Mouse (Mus musculus): ENCODE results near the gene Ak7. TPM values are rescaled to one million over a fixed set of nuclear protein-coding genes. Genes with fewer than 3 reads are reported as not detected.

Gene Ak7
- polyA plus RNA-seq, 1 experiment from 2014 or later: 2.1 TPM

DNA sequence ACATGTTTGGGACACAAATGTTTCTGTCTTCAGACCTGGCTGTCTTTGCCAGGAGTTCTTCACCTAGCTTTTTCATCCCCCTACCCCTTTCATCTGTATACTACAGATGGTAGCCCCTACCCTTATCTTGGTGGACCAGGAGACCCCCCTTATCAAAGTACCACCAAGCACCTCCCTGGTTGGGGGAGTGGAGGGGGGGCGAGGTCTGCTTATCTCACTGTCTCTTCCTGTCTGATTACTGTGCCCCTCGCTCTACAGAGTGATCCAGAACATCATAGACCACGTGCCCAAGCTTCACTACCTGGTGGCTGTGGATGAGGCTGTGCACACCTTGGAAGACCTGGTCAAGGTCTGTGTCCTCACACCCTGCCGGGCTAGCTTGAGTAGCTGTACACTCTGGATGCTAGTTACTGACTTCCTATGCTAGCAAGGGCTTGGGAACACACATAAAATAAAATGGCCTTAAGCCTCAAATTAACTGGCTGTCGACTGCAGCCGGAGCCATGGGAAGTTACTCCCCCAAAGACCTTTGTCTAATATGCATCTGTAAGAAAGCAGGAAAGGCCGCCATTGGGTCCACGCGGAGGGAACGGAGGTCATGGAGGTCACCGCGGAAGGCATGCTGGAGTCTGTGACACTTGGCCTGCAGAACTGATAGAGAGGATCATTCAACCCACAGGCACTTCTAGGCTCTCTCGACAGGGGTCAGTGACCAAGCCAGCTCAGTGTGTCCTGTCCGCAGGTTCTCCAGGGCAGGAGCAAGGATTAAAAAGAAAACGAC lies 32.7 kb downstream of the Ak7 start:
- no peak for ATAC-seq
- H3K4me2 ChIP-seq (ENCODE audit: low read length): no peak overlapping the region

DNA sequence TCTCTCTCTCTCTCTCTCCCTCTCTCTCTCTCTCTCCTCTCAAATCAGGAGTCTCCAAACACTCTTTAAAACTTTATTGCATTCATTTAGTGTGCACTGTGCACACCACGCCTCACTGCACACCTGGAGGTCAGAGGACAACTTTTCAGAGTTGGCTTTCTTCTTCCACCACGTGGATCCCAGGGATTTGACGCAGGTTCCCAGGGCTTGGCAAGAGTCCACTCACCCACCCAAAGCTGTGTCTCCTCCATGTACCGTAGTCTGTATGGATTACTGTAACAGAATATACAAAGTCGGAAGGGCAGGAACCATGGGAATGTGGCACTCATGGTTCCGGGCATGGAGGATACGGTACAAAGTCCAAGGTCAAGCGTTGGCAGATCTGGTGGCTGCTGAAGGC lies 33.9 kb downstream of the Ak7 start:
- no peak overlapping the region for H3K9ac ChIP-seq (ENCODE audit: low read depth, low read length)
- WGBS: 88% methylated on average over 8 of the region's 8 CpGs
- H3K9me3 ChIP-seq (replicated peaks; ENCODE audit: control insufficient read depth, low read length, poor library complexity, severe bottlenecking): no peaks in the 10 kb centered on the region
- H3K36me3 ChIP-seq (ENCODE audit: control insufficient read depth, insufficient read depth, low read length): no peaks in the 10 kb centered on the region
- no peak overlapping the region for H3K4me2 ChIP-seq (ENCODE audit: low read length)
- H3K4me1 ChIP-seq (ENCODE audit: control insufficient read depth, insufficient read depth, low read length): no peaks in the 10 kb centered on the region
- H3K4me3 ChIP-seq (ENCODE audit: low read depth, low read length): no peak overlapping the region
- no peak overlapping the region for H3K27ac ChIP-seq (ENCODE audit: low read length)
- H3K27me3 ChIP-seq (ENCODE audit: control insufficient read depth, insufficient read depth, low read depth, low read length): no peaks in the 10 kb centered on the region
- ATAC-seq: no peak

More for the DNA sequence above, 32.7 kb downstream of the Ak7 start:
- H3K4me3 ChIP-seq (ENCODE audit: low read depth, low read length): no peak overlapping the region
- H3K4me1 ChIP-seq (ENCODE audit: control insufficient read depth, insufficient read depth, low read length): no peaks in the 10 kb centered on the region
- no peaks in the 10 kb centered on the region for H3K9me3 ChIP-seq (replicated peaks; ENCODE audit: control insufficient read depth, low read length, poor library complexity, severe bottlenecking)
- H3K9ac ChIP-seq (ENCODE audit: low read depth, low read length): no peak overlapping the region
- no peaks in the 10 kb centered on the region for H3K27me3 ChIP-seq (ENCODE audit: control insufficient read depth, insufficient read depth, low read depth, low read length)
- H3K36me3 ChIP-seq (ENCODE audit: control insufficient read depth, insufficient read depth, low read length): no peaks in the 10 kb centered on the region
- no peak overlapping the region for H3K27ac ChIP-seq (ENCODE audit: low read length)
- whole genome bisulfite sequencing: 78% methylated on average over 15 of the region's 15 CpGs

DNA sequence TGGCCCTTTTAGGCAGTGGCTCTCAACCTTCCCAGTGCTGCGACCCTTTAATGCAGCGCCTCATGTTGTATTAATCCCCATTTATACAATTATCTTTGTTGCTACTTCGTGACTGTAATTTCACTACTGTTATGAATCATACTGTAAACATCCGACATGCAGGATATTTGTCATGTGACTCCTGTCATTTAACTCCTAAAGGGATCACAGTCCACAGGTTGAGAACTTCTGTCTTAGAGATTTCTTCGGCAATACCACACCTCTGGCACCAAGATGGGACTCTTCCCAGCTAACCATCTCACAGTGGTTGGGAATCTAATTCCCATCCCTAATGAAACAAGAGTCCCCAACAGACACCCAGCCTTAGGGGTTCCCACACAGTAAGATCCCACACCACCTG lies 42.3 kb downstream of the Ak7 start:
- no peaks in the 10 kb centered on the region for H3K27me3 ChIP-seq (ENCODE audit: control insufficient read depth, insufficient read depth, low read depth, low read length)
- H3K4me1 ChIP-seq (ENCODE audit: control insufficient read depth, insufficient read depth, low read length): no peaks in the 10 kb centered on the region
- no peak overlapping the region for H3K4me2 ChIP-seq (ENCODE audit: low read length)
- no peaks in the 10 kb centered on the region for H3K9me3 ChIP-seq (replicated peaks; ENCODE audit: control insufficient read depth, low read length, poor library complexity, severe bottlenecking)
- no peak for ATAC-seq
- H3K27ac ChIP-seq (ENCODE audit: low read length): no peak overlapping the region
- H3K4me3 ChIP-seq (ENCODE audit: low read depth, low read length): no peak overlapping the region
- whole genome bisulfite sequencing: 91% methylated on average over 5 of the region's 5 CpGs
- no peaks in the 10 kb centered on the region for H3K36me3 ChIP-seq (ENCODE audit: control insufficient read depth, insufficient read depth, low read length)
- no peak overlapping the region for H3K9ac ChIP-seq (ENCODE audit: low read depth, low read length)

DNA sequence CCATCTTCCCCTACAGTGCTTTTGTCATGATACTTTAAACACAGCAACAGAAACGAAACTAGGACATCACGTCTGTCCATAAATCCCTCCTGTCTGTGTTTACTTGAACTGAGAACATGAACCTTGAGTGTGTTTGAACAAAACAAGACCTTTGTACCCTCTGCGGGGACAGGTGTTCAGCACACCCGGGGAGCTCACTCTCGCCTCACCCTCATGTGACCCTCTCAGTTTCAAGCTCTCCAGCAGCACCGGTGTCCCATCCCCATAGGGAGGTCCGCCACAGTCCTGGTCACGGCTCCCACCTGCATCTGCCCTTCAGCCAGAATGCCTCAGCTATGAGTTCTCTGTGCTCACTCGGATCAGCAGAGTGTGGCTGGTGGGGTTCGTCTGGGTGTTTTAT lies 48.0 kb downstream of the Ak7 start:
- Histone ChIP-seq H3K27me3 (ENCODE audit: control insufficient read depth, insufficient read depth, low read depth, low read length) (no peaks in the 10 kb centered on the region), H3K36me3 (ENCODE audit: control insufficient read depth, insufficient read depth, low read length) (no peaks in the 10 kb centered on the region), H3K9me3 (replicated peaks; ENCODE audit: control insufficient read depth, low read length, poor library complexity, severe bottlenecking) (no peaks in the 10 kb centered on the region), H3K27ac (ENCODE audit: low read length) (no peak overlapping the region), H3K9ac (ENCODE audit: low read depth, low read length) (no peak overlapping the region), H3K4me3 (ENCODE audit: low read depth, low read length) (no peak overlapping the region), H3K4me2 (ENCODE audit: low read length) (no peak overlapping the region), H3K4me1 (ENCODE audit: control insufficient read depth, insufficient read depth, low read length) (no peaks in the 10 kb centered on the region)
- ATAC-seq: no peak
- 93% methylated on average over 10 of the region's 10 CpGs for WGBS

DNA sequence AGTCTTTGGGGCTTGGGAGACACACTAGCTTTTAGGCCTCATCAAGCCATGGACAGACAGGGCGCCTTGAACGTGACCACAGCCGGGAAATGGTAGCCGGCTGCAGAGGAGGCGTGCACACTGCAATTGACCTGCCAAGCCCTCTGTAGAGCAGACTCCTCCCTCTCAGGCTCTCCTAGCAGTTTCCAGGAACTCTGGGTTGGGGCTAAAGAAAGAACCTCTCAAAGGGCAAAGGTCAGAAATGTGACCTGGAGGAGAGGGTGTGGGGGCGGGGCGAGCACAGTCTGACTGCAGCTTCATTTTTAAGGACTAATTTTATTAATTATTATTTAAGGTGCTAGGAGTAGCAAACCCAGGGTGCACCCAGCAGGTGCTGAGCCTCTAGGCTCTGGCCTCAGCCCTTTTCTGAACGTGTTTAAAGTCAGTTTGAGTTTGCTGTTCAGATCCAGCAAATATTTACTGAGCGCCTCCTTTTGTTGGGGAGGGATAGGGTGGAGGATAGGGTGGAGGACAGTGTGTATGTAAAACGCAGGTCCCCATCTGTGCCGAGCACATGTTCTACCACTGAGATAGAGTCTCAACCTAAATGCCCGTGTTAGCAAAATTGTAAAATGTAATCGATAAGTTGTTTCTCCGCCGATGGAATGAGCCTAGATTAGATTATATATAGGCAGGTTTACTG lies 52.2 kb downstream of the Ak7 start:
- Histone ChIP-seq H3K4me3 (ENCODE audit: low read depth, low read length) (no peak overlapping the region), H3K9ac (ENCODE audit: low read depth, low read length) (no peak overlapping the region), H3K4me2 (ENCODE audit: low read length) (no peak overlapping the region), H3K9me3 (replicated peaks; ENCODE audit: control insufficient read depth, low read length, poor library complexity, severe bottlenecking) (no peaks in the 10 kb centered on the region), H3K36me3 (ENCODE audit: control insufficient read depth, insufficient read depth, low read length) (no peaks in the 10 kb centered on the region), H3K4me1 (ENCODE audit: control insufficient read depth, insufficient read depth, low read length) (no peaks in the 10 kb centered on the region), H3K27me3 (ENCODE audit: control insufficient read depth, insufficient read depth, low read depth, low read length) (no peaks in the 10 kb centered on the region), H3K27ac (ENCODE audit: low read length) (no peak overlapping the region)
- no peak for ATAC-seq
- 45% methylated on average over 15 of the region's 15 CpGs for WGBS

DNA sequence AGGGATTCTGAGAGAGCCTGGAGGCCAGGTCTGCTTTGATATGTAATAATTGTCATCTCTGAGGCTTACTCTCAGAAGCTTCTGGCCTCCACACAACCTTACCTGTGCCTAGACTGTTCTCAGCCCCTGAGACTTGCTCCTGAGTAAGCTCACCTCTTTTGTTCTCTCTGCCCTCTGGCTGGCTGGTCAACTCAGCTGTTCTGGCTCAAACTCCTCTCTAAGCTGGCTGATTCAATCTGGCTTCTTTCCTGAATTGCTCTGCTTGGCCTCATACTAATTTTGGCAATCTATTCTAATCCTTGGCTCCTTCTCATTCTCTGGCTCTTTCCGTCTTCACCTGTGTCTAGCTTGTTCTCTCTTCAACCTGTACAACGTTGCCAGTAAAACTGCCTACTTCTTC lies 53.1 kb downstream of the Ak7 start:
- Histone ChIP-seq H3K36me3 (ENCODE audit: control insufficient read depth, insufficient read depth, low read length) (no peaks in the 10 kb centered on the region), H3K9ac (ENCODE audit: low read depth, low read length) (no peak overlapping the region), H3K27ac (ENCODE audit: low read length) (no peak overlapping the region), H3K9me3 (replicated peaks; ENCODE audit: control insufficient read depth, low read length, poor library complexity, severe bottlenecking) (no peaks in the 10 kb centered on the region), H3K4me2 (ENCODE audit: low read length) (no peak overlapping the region), H3K27me3 (ENCODE audit: control insufficient read depth, insufficient read depth, low read depth, low read length) (no peaks in the 10 kb centered on the region), H3K4me1 (ENCODE audit: control insufficient read depth, insufficient read depth, low read length) (no peaks in the 10 kb centered on the region), H3K4me3 (ENCODE audit: low read depth, low read length) (no peak overlapping the region)
- WGBS: 93% methylated on average over 2 of the region's 2 CpGs
- no peak for ATAC-seq

DNA sequence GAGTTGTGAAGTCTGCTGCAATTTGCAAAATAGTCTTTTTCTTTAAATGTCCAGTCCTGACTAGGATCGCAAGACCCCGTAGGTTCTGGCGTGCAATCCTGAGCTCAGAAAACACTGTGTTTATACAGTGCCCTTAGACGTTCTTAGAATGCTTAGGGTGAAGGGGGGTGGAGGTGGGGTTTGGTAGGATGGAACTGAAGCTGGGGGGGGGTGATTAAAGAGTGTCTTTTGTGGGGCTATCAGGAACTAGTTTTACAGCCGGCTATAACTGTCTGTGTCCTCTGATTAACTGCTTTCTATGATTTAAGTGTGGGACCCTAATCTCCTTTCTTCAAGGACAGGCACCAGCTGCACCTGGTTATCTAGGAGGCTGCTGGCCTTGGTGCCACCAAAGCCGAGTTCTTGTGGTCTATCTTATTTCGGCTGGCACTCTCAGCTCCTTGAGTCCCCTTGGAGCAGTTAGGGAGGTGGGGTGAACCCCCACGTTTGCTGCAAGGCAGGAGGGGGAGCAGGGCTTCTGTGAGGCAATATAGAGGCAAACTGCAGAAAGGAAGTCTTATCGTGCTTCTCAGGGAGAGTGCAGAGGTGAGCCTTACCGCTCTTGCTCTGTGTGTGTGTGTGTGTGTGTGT lies 54.2 kb downstream of the Ak7 start:
- Histone ChIP-seq H3K9me3 (replicated peaks; ENCODE audit: control insufficient read depth, low read length, poor library complexity, severe bottlenecking) (no peaks in the 10 kb centered on the region), H3K4me2 (ENCODE audit: low read length) (no peak overlapping the region), H3K4me1 (ENCODE audit: control insufficient read depth, insufficient read depth, low read length) (no peaks in the 10 kb centered on the region), H3K27me3 (ENCODE audit: control insufficient read depth, insufficient read depth, low read depth, low read length) (no peaks in the 10 kb centered on the region), H3K27ac (ENCODE audit: low read length) (no peak overlapping the region), H3K9ac (ENCODE audit: low read depth, low read length) (no peak overlapping the region), H3K4me3 (ENCODE audit: low read depth, low read length) (no peak overlapping the region), H3K36me3 (ENCODE audit: control insufficient read depth, insufficient read depth, low read length) (no peaks in the 10 kb centered on the region)
- no peak for ATAC-seq
- 73% methylated on average over 10 of the region's 10 CpGs for WGBS

DNA sequence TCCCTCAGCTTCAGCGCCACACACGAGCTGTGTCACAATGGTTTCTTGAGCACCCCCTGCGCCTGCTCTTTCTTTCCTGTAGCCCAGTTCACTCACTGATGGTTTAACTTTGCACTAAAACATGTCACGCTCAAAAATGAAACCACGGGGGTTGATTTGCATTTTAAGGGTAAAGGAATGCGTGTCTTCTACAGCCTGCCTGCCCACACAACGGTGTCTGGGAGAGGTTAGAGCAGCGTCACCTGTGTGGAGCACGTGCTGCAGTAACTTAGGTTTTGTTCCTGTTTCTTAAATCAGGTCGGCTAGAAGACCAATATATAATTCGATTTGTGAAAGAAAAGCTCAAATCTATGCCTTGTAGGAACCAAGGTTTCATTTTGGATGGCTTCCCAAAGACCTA lies 55.4 kb downstream of the Ak7 start:
- no peak overlapping the region for H3K4me3 ChIP-seq (ENCODE audit: low read depth, low read length)
- no peaks in the 10 kb centered on the region for H3K9me3 ChIP-seq (replicated peaks; ENCODE audit: control insufficient read depth, low read length, poor library complexity, severe bottlenecking)
- ATAC-seq: no peak
- H3K27ac ChIP-seq (ENCODE audit: low read length): no peak overlapping the region
- H3K36me3 ChIP-seq (ENCODE audit: control insufficient read depth, insufficient read depth, low read length): no peaks in the 10 kb centered on the region
- WGBS: 61% methylated on average over 11 of the region's 11 CpGs
- H3K4me1 ChIP-seq (ENCODE audit: control insufficient read depth, insufficient read depth, low read length): no peaks in the 10 kb centered on the region
- no peak overlapping the region for H3K4me2 ChIP-seq (ENCODE audit: low read length)
- H3K9ac ChIP-seq (ENCODE audit: low read depth, low read length): no peak overlapping the region
- H3K27me3 ChIP-seq (ENCODE audit: control insufficient read depth, insufficient read depth, low read depth, low read length): no peaks in the 10 kb centered on the region

DNA sequence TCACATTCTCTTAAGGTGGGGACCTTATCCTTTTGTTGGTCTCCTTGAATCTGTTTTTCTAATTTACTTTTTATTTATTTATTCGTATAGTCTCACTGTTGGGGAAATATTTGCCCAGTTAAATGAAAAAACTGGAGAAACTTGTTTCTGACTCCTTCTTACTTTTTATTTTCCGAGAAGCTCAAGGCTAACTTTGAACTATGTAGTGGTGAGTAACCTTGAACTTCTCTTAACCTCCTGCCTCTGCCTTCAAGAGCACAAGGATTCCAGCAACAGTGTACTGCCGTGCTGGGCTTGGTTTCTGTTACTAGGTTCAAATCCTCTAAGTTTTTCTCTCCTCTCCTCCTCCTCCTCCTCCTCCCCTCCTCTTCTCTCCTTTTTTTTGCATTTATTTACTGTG lies 55.9 kb downstream of the Ak7 start:
- H3K4me2 ChIP-seq (ENCODE audit: low read length): no peak overlapping the region
- ATAC-seq: no peak
- H3K9me3 ChIP-seq (replicated peaks; ENCODE audit: control insufficient read depth, low read length, poor library complexity, severe bottlenecking): no peaks in the 10 kb centered on the region
- no peaks in the 10 kb centered on the region for H3K36me3 ChIP-seq (ENCODE audit: control insufficient read depth, insufficient read depth, low read length)
- WGBS: 79% methylated on average over 3 of the region's 3 CpGs
- no peak overlapping the region for H3K9ac ChIP-seq (ENCODE audit: low read depth, low read length)
- no peak overlapping the region for H3K27ac ChIP-seq (ENCODE audit: low read length)
- no peak overlapping the region for H3K4me3 ChIP-seq (ENCODE audit: low read depth, low read length)
- H3K4me1 ChIP-seq (ENCODE audit: control insufficient read depth, insufficient read depth, low read length): no peaks in the 10 kb centered on the region
- H3K27me3 ChIP-seq (ENCODE audit: control insufficient read depth, insufficient read depth, low read depth, low read length): no peaks in the 10 kb centered on the region
